Mouse (Mus musculus) liver (tissue): ENCODE measurements around the gene Adgre5.

Experiments used
- DNase-seq: peaks from one replicate; pipeline ENCODE4 v3.0.0-alpha.2; 2020; ENCODE audit warnings: mixed read lengths

The Adgre5 gene

DNA sequence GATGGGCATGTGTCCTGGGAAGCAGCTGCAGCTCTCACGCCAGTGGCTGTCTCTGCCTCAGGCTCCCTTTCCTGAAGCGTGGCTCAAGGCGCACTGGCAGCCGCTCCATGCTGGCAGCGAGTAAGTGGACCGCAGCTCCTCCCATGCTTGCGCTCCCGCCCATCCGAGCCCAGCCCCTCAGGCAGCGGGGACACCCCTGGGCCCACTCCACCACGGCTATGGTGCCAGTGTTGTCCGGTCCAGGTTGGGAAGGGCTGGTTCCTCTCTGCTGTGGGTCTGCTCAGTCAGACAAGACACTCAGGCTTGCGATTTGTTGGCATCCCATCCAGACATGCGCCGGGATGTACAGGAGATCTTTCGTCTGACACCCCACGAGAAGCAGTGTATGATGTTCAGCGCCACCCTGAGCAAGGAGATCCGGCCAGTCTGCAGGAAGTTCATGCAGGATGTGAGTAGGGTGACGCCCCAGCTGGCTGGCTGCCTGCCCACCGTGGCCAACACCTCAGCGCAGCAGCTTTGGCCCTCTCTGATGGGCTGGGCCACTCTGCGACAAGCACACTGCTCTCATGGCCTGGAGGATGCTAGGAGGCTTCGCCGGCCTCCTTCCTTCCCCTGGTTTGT, 19.6 kb downstream of the Adgre5 start:
- no peak for DNase-seq

GRCm38 (mm10) chr8:83719693-83720092, 21.4 kb downstream of the Adgre5 start:
- DNase-seq = no peak

DNA sequence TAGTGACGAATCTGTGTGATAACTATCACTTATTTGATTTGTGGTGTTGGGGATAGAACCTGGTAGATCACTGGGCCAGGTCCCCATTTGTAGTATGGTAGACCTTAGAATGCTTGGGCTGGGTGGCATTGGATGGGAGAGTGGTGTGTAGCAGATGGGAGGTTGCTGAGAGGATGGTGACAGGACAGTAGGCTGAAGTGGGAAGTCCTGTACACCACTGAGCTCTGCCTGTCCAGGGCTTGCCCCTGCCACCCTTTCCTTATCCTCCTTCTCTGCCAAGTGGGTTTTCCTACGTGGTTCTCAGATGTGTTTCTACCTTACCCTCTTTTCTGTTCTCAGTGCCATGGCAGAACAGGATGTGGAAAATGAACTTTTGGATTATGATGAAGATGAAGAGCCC, 22.1 kb downstream of the Adgre5 start:
- no peak for DNase-seq

DNA sequence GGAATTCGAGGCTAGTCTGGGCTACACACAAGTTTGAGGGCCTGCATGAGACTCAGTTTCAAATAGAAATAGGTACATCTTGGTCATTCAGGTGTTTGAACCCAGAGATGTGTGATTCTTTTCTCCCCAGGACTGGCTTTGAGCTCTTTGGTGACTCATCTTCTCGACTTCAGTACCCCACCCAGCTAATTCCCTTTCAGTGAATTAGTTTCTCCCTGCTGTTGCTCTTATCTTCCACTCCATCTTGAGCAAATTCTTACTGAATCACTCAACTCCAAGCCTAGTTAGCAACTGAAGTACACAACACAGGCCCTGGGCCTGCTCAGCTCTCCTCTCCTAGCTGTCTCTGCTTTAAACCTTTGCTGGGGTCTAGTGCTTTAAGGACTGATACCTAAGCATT, 24.6 kb downstream of the Adgre5 start:
- no peak for DNase-seq

DNA sequence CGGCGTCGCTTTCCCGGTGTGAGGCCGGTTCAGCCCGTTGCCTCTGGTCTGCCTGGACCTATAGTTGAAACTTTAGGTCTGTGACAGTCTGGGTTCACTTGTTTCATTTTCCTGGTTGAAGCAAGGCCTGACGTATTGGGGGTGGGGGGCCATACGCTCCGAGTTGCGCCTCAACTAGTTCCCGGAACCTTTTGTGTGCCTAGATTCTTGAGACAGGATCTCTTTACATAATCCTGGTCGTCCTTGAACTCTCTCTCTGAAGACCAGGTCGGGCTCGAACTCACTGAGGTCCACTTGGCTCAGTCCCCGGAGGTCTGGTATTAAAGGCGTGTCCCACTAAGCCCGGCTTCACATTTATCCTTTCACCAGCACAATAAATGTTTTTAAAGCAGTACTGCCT, 25.4 kb downstream of the Adgre5 start:
- DNase-seq = no peak

DNA sequence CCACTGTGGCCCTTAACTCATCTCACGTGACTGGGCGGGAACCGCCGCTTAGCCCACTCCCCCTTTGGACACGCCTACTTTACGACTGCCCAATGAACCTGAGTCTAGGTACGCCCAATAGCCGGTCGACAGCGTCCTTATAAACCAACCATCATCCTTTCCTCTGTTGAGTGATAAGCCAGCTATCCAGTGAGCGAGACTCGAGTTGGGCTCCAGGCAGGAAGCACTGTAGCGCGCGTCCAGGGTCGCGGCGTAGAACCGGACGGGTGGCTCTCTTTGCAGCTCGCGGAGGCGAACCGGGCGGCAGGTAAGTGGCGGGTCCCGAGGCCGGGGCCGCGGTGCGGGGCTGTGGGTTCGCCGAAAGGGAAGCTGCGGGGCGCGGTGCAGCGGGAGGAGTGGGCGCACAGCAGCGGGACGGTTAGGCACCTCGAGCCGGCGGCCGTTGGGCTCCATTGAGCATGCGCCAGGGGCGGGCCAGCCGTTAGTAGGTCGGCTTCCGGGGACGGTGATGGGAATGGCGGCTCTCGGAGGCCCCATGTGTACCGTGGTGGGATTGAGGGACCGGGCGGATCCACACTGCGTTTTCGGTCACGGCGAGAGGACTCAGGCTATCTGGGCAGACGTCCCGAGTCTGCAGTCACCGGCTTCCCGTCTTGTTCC, 26.0 kb downstream of the Adgre5 start, which contains the start of gene Ddx39:
Ddx39 (plus strand) TSS at position 147 of the 660 bp plus-strand sequence.
- peak; percentile 95 for DNase-seq

DNA sequence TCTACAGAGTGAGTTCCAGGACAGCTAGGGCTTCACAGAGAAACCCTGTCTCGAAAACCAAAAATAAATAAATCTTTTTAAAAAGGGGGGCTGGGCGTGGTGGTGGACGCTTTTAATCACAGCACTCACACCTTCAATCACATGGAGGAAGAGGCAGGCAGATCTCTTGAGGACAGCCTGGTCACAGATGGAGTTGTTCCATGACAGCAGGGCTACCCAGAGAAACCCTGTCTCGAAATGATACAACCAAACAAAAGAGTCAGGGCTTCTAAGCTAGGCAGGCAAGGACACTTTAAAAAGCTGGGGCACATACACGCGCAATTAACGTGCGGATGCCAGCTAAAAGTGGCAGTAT, 26.5 kb downstream of the Adgre5 start:
- DNase-seq = no peak

GRCm38 (mm10) chr8:83707554-83707953, 33.6 kb downstream of the Adgre5 start:
- no peak for DNase-seq

DNA sequence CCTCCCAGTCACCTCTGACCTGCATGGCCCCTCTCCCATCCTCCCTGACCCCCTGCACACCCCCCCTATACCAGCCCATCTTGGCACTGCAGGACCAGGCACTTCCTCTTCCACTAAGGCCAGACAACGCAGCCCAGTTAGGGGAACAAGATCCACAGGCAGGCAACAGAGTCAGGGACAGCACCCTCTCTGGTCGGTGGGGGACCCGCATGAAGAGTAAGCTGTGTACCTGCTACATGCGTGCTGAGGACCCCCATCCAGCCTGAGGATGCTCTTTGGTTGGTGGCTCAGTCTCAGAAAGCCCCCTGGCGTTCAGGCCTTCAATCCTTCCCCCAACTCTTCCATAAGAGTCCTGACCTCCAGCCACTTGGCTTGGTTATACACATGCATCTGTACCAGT, 34.7 kb downstream of the Adgre5 start:
- no peak for DNase-seq

- no peak for DNase-seq
Observed at GRCm38 (mm10) chr8:83703426-83703825, 37.7 kb downstream of the Adgre5 start.

- no peak for DNase-seq
Observed at GRCm38 (mm10) chr8:83700423-83701085, 40.6 kb downstream of the Adgre5 start.

DNA sequence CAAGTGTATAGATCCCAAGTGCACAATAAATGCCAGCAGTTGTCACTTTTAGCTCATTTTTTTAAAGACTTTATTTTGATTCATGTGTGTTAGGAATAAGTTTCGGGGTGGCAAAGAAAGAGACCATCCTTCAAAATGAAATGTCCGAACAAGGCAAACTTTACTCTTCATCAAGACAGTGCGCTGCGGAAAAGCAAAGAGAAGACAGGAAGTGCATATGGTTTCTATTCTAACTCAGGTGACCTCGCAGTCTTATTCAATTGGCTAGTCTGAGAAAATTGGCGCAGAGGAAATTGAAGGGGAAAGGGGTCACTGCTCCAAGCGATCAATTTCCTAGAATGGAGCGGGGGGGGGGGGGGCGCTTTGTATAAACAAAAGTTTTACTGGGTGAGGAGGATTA, 41.6 kb downstream of the Adgre5 start:
- no peak for DNase-seq

DNA sequence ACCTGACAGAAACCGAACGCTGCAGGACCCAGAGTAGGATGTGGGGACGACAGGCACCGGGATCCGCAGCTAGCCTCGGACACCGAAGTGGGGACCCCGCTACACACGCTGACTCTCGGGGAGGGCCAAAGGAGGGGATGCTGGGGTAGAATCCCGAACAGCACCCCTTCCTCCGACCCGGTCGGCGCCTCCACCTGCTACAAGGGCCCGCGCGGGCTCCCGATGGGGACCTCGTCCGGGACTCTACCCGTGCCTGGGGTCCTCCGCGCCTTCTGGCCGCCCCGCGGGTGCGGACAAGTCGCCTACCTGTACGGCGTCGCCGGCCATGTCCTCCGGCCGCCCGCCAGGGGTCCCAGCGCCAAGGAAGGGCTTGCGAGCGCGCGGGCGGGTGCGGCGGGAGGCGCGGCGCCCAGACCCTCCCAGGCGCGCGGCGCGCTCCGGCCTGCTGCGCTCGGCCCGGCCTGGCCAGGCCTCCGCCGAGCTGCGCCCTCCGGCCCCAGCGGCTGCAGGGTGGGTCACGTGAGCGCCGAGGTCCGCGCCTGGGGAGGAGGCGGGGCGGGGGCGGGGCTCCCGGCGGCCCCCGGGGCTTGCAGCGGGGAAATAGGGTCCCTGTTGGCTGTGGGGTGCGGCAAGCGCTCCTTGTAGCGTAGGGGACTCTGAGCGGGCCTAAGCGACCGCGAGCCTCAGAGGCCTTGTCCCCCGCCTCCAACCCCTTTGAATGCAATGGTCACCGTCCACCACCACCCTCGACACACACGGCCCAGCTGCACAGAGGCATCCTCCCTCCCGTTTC, 42.3 kb downstream of the Adgre5 start, which contains the start of gene Pkn1:
Pkn1 (minus strand) TSS at position 519 of the 793 bp plus-strand sequence.
- peak; percentile 91 for DNase-seq

- peak; percentile 63 for DNase-seq
Observed at GRCm38 (mm10) chr8:83698291-83698660, 42.9 kb downstream of the Adgre5 start.

DNA sequence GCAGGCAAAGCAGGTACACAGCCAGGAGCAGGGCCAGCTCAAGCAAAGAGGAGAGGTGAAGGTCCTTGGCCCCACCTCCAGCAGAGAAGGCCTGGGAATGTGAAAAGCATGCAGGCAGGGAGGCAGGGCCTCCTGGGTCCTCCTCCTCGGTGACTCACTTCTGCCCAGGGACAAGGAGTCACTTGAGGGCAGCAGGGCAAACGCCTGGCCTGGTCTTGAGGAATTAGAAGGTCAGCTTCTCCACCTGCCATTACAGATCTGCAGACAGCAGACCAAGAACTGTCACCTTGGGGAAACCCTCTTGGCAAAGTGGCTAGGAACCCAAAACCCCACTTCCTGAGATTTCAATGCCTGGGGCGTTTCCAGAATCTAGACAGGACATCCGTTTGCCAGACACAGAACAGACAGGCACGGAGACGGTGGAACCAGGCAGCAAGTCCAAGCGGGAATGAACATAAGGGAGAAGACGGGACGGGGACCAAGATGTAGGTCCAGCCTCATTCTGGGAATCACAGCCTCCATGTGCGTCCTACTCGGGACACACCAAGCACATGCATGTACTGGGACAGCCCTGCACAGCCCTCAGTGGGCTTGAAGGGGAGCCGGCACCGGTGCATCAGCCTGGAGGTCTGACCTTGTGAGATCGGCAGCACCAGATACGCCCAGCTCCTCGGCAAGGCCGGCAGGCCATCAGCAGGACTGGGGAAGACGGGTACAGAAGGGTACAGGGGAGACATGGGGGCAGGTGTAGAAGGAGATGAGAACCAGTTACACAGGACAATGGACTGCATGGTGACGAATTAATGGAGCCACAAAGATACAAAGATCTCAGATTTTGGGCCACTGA, 43.5 kb downstream of the Adgre5 start:
- no peak for DNase-seq

GRCm38 (mm10) chr8:83695351-83696106, 45.6 kb downstream of the Adgre5 start:
- no peak for DNase-seq

GRCm38 (mm10) chr8:83694369-83695160, 46.6 kb downstream of the Adgre5 start:
- DNase-seq = no peak

GRCm38 (mm10) chr8:83693609-83694236, 47.4 kb downstream of the Adgre5 start:
- DNase-seq = no peak

- DNase-seq = no peak
Observed at GRCm38 (mm10) chr8:83689264-83689663, 51.9 kb downstream of the Adgre5 start.

- no peak for DNase-seq
Observed at GRCm38 (mm10) chr8:83684517-83684916, 56.6 kb downstream of the Adgre5 start.
